Mouse (Mus musculus): ENCODE measurements at regions not wholly inside any gene's neighbourhood (a gene's known extent, or its start where the extent isn't known, plus 50 kb on each side); places are given as distances from the start of the nearest gene placed in this dataset.

- no peak overlapping the region for H3K9ac ChIP-seq (ENCODE audit: low read length)
- no peak overlapping the region for H3K4me2 ChIP-seq (replicated peaks; ENCODE audit: low read depth)
- TF ChIP-seq CTCF (IDR thresholded peaks at IDR 0.05; ENCODE audit: low read depth) = peak; percentile 57
- no peak for TF ChIP-seq EP300 (optimal IDR thresholded peaks at IDR 0.05)
- ATAC-seq (ENCODE audit: low FRiP score, low TSS enrichment) = no peak
- no peak overlapping the region for H3K4me3 ChIP-seq (ENCODE audit: low read depth, low read length)
- no peaks in the 10 kb centered on the region for H3K36me3 ChIP-seq (ENCODE audit: control insufficient read depth, insufficient read depth, low read length)
- DNase-seq (ENCODE audit: low spot score) = no peak
- H3K4me1 ChIP-seq (replicated peaks; ENCODE audit: control insufficient read depth, insufficient read depth) = no peaks in the 10 kb centered on the region
- WGBS = 94% methylated on average over 1 of the region's 1 CpGs
- no peaks in the 10 kb centered on the region for H3K9me3 ChIP-seq (ENCODE audit: control insufficient read depth, low read length)
- H3K27me3 ChIP-seq (ENCODE audit: control insufficient read depth, insufficient read depth, low read length) = no peaks in the 10 kb centered on the region
- no peak overlapping the region for H3K27ac ChIP-seq (replicated peaks)
These were observed 351.1 kb downstream of the Adam3 start for GRCm38 (mm10) chr8:24374503-24374902.

- DNase-seq (ENCODE audit: low spot score) (no peak), ATAC-seq (ENCODE audit: low FRiP score, low TSS enrichment) (no peak)
- Histone ChIP-seq H3K27ac (replicated peaks) (no peak overlapping the region), H3K4me2 (replicated peaks; ENCODE audit: low read depth) (no peak overlapping the region), H3K27me3 (ENCODE audit: control insufficient read depth, insufficient read depth, low read length) (no peaks in the 10 kb centered on the region), H3K9ac (ENCODE audit: low read length) (no peak overlapping the region), H3K4me3 (ENCODE audit: low read depth, low read length) (no peak overlapping the region), H3K9me3 (ENCODE audit: control insufficient read depth, low read length) (no peaks in the 10 kb centered on the region), H3K4me1 (replicated peaks; ENCODE audit: control insufficient read depth, insufficient read depth) (no peaks in the 10 kb centered on the region), H3K36me3 (ENCODE audit: control insufficient read depth, insufficient read depth, low read length) (no peaks in the 10 kb centered on the region)
- WGBS = 80% methylated on average over 4 of the region's 4 CpGs
- TF ChIP-seq CTCF (IDR thresholded peaks at IDR 0.05; ENCODE audit: low read depth) = no peak
- no peak for TF ChIP-seq EP300 (optimal IDR thresholded peaks at IDR 0.05)
These were observed 353.6 kb downstream of the Adam3 start for GRCm38 (mm10) chr8:24372068-24372467.

- no peak for ATAC-seq (ENCODE audit: low FRiP score, low TSS enrichment)
- DNase-seq (ENCODE audit: low spot score) = no peak
- H3K9me3 ChIP-seq (ENCODE audit: control insufficient read depth, low read length) = no peaks in the 10 kb centered on the region
- no peak overlapping the region for H3K4me3 ChIP-seq (ENCODE audit: low read depth, low read length)
- no peaks in the 10 kb centered on the region for H3K36me3 ChIP-seq (ENCODE audit: control insufficient read depth, insufficient read depth, low read length)
- H3K27ac ChIP-seq (replicated peaks) = no peak overlapping the region
- TF ChIP-seq EP300 (optimal IDR thresholded peaks at IDR 0.05) (no peak), CTCF (IDR thresholded peaks at IDR 0.05; ENCODE audit: low read depth) (no peak)
- no peaks in the 10 kb centered on the region for H3K27me3 ChIP-seq (ENCODE audit: control insufficient read depth, insufficient read depth, low read length)
- H3K4me2 ChIP-seq (replicated peaks; ENCODE audit: low read depth) = no peak overlapping the region
- no peaks in the 10 kb centered on the region for H3K4me1 ChIP-seq (replicated peaks; ENCODE audit: control insufficient read depth, insufficient read depth)
- H3K9ac ChIP-seq (ENCODE audit: low read length) = no peak overlapping the region
These were observed 359.7 kb downstream of the Adam3 start for GRCm38 (mm10) chr8:24366000-24366399.

- Histone ChIP-seq H3K4me1 (replicated peaks; ENCODE audit: control insufficient read depth, insufficient read depth) (no peaks in the 10 kb centered on the region), H3K9ac (ENCODE audit: low read length) (no peak overlapping the region), H3K9me3 (ENCODE audit: control insufficient read depth, low read length) (no peaks in the 10 kb centered on the region), H3K36me3 (ENCODE audit: control insufficient read depth, insufficient read depth, low read length) (no peaks in the 10 kb centered on the region), H3K4me3 (ENCODE audit: low read depth, low read length) (no peak overlapping the region), H3K27me3 (ENCODE audit: control insufficient read depth, insufficient read depth, low read length) (no peaks in the 10 kb centered on the region), H3K27ac (replicated peaks) (no peak overlapping the region), H3K4me2 (replicated peaks; ENCODE audit: low read depth) (no peak overlapping the region)
- TF ChIP-seq CTCF (IDR thresholded peaks at IDR 0.05; ENCODE audit: low read depth) = no peak
- TF ChIP-seq EP300 (optimal IDR thresholded peaks at IDR 0.05) = no peak
- no peak for DNase-seq (ENCODE audit: low spot score)
- ATAC-seq (ENCODE audit: low FRiP score, low TSS enrichment) = no peak
- WGBS = 61% methylated on average over 4 of the region's 4 CpGs
These were observed 361.0 kb downstream of the Adam3 start for GRCm38 (mm10) chr8:24364685-24365084.

GRCm38 (mm10) chr8:24359022-24359600 is 366.5 kb downstream of the Adam3 start:
- DNase-seq (ENCODE audit: low spot score) (peak; percentile 48), ATAC-seq (ENCODE audit: low FRiP score, low TSS enrichment) (peak; percentile 87)
- Histone ChIP-seq H3K9me3 (ENCODE audit: control insufficient read depth, low read length) (no peaks in the 10 kb centered on the region), H3K27ac (replicated peaks) (no peak overlapping the region), H3K4me3 (ENCODE audit: low read depth, low read length) (no peak overlapping the region), H3K4me1 (replicated peaks; ENCODE audit: control insufficient read depth, insufficient read depth) (no peaks in the 10 kb centered on the region), H3K9ac (ENCODE audit: low read length) (no peak overlapping the region), H3K36me3 (ENCODE audit: control insufficient read depth, insufficient read depth, low read length) (no peaks in the 10 kb centered on the region), H3K4me2 (replicated peaks; ENCODE audit: low read depth) (no peak overlapping the region), H3K27me3 (ENCODE audit: control insufficient read depth, insufficient read depth, low read length) (no peaks in the 10 kb centered on the region)
- TF ChIP-seq EP300 (optimal IDR thresholded peaks at IDR 0.05) = no peak
- TF ChIP-seq CTCF (IDR thresholded peaks at IDR 0.05; ENCODE audit: low read depth) = no peak

GRCm38 (mm10) chr8:24355146-24355545 is 370.5 kb downstream of the Adam3 start:
- 88% methylated on average over 4 of the region's 4 CpGs for WGBS
- Histone ChIP-seq H3K4me1 (replicated peaks; ENCODE audit: control insufficient read depth, insufficient read depth) (no peaks in the 10 kb centered on the region), H3K4me2 (replicated peaks; ENCODE audit: low read depth) (no peak overlapping the region), H3K27ac (replicated peaks) (no peak overlapping the region), H3K4me3 (ENCODE audit: low read depth, low read length) (no peak overlapping the region), H3K9ac (ENCODE audit: low read length) (no peak overlapping the region), H3K36me3 (ENCODE audit: control insufficient read depth, insufficient read depth, low read length) (no peaks in the 10 kb centered on the region), H3K9me3 (ENCODE audit: control insufficient read depth, low read length) (no peaks in the 10 kb centered on the region), H3K27me3 (ENCODE audit: control insufficient read depth, insufficient read depth, low read length) (no peaks in the 10 kb centered on the region)
- TF ChIP-seq EP300 (optimal IDR thresholded peaks at IDR 0.05) (no peak), CTCF (IDR thresholded peaks at IDR 0.05; ENCODE audit: low read depth) (no peak)
- no peak for DNase-seq (ENCODE audit: low spot score)
- ATAC-seq (ENCODE audit: low FRiP score, low TSS enrichment) = no peak

All from stomach, postnatal 0 days (tissue).